Mouse (Mus musculus): ENCODE measurements around the gene P2rx7.

P2rx7 gene

GRCm38 (mm10) chr5:122643701-122644100 lies at the start of gene P2rx7:
TSS of gene P2rx7 (plus strand) at chr5:122643911.
- peak; percentile 72 to 80 for DNase-seq (ENCODE audit: low spot score in 2 of 2)

- DNase-seq (ENCODE audit: low spot score in 2 of 2): no peak
Observed at GRCm38 (mm10) chr5:122595470-122595869, 48.2 kb upstream of the P2rx7 start.

- DNase-seq (ENCODE audit: low spot score in 2 of 2): peak; percentile 58 to 67
Observed at GRCm38 (mm10) chr5:122602233-122602632, 41.5 kb upstream of the P2rx7 start.

GRCm38 (mm10) chr5:122604894-122605293 lies 38.8 kb upstream of the P2rx7 start:
- no peak for DNase-seq (ENCODE audit: low spot score in 2 of 2)

- DNase-seq (ENCODE audit: low spot score in 2 of 2): no peak
Observed at GRCm38 (mm10) chr5:122611651-122612050, 32.1 kb upstream of the P2rx7 start.

- peak; percentile 92 for DNase-seq (ENCODE audit: low spot score in 2 of 2)
Observed at GRCm38 (mm10) chr5:122613908-122614732, 29.6 kb upstream of the P2rx7 start, which contains the start of gene Ift81. TSS of gene Ift81 (minus strand) at chr5:122614518.

DNA sequence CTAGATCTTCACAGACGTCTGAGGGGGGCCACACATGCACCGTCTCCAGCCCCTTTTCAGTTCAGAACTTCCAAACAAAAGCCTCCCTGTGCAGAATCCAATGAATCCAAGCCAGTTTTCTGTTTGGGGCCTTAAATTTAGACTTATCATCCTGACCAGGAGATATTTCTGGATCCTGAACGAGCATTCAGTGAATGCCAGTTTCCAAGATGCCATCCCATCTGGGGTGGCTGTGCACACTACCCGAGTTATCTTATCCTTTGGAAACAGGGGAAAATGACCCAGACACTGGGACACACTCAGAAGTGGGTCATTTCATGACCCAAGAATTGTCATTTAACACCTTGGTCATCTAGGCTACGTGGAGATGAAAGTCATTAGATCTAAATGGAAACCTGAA lies 26.0 kb upstream of the P2rx7 start:
- DNase-seq (ENCODE audit: low spot score in 2 of 2): peak; percentile 49 to 54

- no peak for DNase-seq (ENCODE audit: low spot score in 2 of 2)
Observed at GRCm38 (mm10) chr5:122619686-122620296, 23.9 kb upstream of the P2rx7 start.

DNA sequence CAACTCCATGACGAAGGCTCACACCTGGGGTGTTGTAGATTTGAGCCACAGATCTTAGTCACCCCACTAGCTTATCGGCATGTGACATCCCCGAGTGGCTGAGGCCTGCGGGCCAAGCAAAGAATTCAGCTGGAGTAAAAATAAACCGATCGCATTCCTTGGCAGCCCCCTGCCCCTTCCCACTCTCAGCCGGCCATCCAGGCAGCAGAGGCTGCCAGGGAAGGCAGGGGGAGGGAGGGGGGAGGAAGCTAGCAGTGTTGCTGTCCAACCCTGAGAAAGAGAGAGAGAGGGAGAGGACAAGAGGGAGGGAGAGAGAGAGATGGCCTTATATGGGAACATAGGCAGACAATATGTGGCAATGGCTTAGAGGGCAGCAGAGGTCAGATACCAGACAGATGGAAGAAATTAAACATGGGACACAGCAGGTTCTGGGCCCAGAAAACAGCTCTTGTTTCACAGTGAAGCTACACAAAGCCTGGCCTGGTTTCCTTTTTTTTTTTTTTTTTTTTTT lies 22.3 kb upstream of the P2rx7 start:
- peak; percentile 87 to 90 for DNase-seq (ENCODE audit: low spot score in 2 of 2)

DNA sequence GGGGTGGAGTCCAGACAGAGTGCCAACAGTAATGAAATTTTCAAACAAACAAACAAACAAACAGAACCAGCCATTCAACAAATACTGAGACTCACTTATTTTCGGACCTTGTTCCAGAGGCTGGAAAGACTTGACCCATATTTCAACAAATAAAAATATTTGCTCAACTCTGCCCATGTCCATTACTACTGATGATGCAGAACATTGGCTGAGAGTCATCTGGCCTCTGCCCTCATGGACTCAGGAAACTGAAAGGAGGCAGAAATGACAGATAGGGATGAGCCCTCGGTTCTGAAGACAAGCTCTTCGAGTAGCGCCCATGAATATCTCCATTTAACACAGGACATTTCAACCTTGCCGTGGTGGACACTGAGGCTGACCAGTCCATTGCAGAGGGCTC lies 21.2 kb upstream of the P2rx7 start:
- DNase-seq (ENCODE audit: low spot score in 2 of 2): no peak

DNA sequence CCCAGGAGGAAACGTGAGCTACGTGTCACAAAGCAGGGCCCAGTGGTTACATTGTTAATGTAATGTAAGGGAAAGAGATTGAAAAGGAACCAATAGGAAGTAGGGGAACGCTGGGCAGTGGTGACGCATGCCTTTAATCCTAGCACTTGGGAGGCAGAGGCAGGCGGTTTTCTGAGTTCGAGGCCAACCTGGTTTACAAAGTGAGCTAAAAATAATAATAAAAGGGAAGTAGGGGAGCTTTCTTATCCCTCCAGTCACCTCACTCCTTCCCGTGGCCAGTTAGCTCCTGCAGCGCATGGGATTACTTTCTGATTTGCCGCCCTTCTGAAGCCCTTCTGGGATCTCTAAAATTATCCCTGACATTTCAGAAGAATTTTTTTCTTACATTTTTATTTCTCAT lies 19.9 kb upstream of the P2rx7 start:
- no peak for DNase-seq (ENCODE audit: low spot score in 2 of 2)

GRCm38 (mm10) chr5:122624952-122625479 lies 18.7 kb upstream of the P2rx7 start:
- DNase-seq (ENCODE audit: low spot score in 2 of 2): no peak

GRCm38 (mm10) chr5:122625565-122626252 lies 18.0 kb upstream of the P2rx7 start:
- DNase-seq (ENCODE audit: low spot score in 2 of 2): no peak

- peak; percentile 74 to 90 for DNase-seq (ENCODE audit: low spot score in 2 of 2)
Observed at GRCm38 (mm10) chr5:122627243-122627642, 16.5 kb upstream of the P2rx7 start.

- no peak for DNase-seq (ENCODE audit: low spot score in 2 of 2)
Observed at GRCm38 (mm10) chr5:122635228-122635627, 8.5 kb upstream of the P2rx7 start.

- DNase-seq (ENCODE audit: low spot score in 2 of 2): no peak
Observed at GRCm38 (mm10) chr5:122636308-122636707, 7.4 kb upstream of the P2rx7 start.

DNA sequence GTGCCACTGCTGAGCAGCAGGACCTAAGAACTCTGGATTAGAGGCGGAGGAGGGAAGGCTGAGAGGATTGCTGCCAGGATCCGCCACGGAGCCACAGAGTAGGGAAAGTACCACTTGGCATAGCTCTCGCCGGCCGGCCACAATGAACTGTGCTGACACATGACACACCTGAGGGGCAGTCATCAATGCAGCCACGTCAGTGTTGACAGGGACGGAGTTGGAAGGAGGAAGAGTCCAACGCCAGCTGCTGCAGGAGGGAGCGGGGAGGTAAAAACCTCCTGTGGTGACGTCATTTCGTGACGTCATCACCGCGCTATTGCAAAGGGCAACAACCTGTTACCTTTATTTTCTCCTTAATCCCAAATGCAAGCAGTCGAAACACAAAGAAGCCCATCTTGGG lies 6.8 kb upstream of the P2rx7 start:
- no peak for DNase-seq (ENCODE audit: low spot score in 2 of 2)

GRCm38 (mm10) chr5:122638296-122638695 lies 5.4 kb upstream of the P2rx7 start:
- no peak for DNase-seq (ENCODE audit: low spot score in 2 of 2)

GRCm38 (mm10) chr5:122639517-122639916 lies 4.2 kb upstream of the P2rx7 start:
- DNase-seq (ENCODE audit: low spot score in 2 of 2): no peak

DNA sequence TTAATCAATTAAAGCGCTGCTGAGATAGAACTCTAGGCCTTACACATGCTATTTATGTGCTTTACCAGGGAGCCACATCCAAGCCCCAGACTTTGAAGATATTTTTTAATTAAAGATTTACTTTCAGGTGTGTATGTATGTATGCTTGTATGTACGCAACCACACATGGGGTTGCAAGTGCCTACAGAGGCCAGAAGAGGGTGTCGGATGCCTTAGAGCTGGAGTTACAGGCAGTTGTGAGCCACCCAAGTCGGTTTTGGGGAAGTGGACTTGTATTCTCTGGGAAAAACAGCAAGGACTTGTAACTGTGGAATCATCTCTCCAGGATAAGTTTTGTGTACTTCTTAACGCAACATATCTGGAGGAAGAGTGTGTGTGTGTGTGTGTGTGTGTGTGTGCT lies 3.7 kb upstream of the P2rx7 start:
- DNase-seq (ENCODE audit: low spot score in 2 of 2): no peak

- DNase-seq (ENCODE audit: low spot score in 2 of 2): peak; percentile 36 to 67
Observed at GRCm38 (mm10) chr5:122644111-122644607, 448 bp downstream of the P2rx7 start.

DNA sequence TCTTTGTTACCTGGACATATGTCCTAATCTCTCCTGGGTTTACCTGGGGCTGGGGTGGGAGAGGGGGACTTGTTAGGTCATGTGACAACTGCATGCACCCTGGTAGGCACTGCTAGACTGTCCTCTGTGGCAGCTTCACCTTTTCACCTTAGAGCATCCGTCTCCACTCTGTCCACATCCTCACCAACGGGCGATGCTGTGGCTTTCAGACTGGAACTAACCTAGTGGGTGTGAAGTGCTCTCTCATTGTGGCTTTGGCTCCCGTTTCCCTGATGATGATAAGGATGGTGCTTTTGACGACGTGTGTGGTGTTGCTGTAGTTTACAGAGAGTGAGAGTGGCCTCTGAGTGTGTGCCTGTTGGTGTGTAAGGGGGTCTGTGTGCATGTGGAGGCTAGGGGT lies 1.6 kb downstream of the P2rx7 start:
- no peak for DNase-seq (ENCODE audit: low spot score in 2 of 2)

All from heart, adult 9 months (tissue).